Mouse (Mus musculus): Measurements from ENCODE around the gene Gm10322.

- TF ChIP-seq CTCF (IDR thresholded peaks at IDR 0.05; ENCODE audit: borderline replicate concordance, control insufficient read depth, extremely low read depth, insufficient read depth, low read length, poor library complexity) (no peak), POLR2A (IDR thresholded peaks at IDR 0.05; ENCODE audit: control insufficient read depth, extremely low read depth, insufficient read depth, low read length, poor library complexity) (no peak)
Measured at GRCm38 (mm10) chr10:59604879-59605464, 10.9 kb upstream of the Gm10322 start.

All from thymus, adult 2 months (tissue).